Mouse (Mus musculus): Measurements from ENCODE around the gene Fam129b. TPM values are rescaled to one million over a fixed set of nuclear protein-coding genes. Genes with fewer than 3 reads are reported as not detected.

Fam129b gene
- total RNA-seq, 4 experiments from 2014 or later = 19.1 to 26.8 (median 22.6) TPM

DNA sequence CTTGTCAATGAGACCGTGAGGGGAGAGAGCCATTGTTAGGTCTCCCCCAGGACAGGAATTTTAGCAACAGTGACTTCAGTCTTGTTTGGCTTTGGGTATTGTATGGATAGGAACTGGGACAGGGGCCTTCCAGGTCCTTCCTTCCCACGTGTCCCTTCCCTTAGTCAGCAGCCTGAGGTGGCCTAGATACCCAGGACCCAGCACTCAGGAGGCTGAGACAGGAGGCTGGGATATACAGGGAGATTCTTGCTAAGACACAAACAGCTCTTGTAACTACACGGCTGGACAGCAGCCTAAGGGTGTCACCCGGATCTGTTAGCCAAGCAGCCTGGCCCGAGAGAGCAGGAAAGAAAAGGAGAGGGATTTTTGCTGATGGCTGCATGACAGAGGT, 16.3 kb upstream of the Fam129b start:
- no peak for DNase-seq (ENCODE audit: low spot score)

DNA sequence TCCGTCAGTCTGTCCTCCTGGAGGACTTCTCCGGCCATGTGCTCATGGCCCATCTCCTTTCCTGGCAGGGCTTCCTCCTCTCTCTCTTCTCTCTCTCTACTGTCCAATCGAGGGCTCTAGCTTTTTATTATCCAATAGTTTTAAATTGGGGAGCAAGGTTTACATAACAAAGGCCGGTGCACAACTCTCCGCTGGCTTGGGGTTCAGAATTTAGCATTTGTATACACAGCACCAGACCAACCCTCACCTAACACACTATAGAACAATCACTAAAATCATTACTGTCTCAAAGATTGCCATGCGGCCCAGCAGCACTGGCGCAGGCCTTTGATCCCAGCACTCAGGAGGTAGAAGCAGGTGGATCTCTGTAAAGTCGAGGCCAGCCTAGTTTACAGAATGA, 15.1 kb upstream of the Fam129b start:
- DNase-seq (ENCODE audit: low spot score) = no peak

DNA sequence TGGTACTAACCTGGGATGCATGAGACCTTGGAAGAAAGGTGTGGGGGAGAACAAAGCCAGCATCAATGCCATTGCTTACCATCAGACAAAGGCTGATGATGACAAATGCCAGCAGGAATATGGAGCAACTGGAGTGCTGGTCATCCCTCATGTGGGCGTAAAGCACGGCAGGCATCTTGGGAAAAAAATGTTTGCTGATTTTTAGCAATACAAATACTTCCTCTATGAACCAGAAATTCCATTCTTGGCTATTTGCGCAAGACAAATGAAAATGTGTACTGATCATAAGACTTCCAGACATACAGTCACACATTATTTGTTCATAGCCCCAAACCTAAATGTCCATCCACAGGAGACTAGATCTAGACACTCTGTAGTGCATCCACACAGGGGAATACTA, 12.6 kb upstream of the Fam129b start:
- no peak for DNase-seq (ENCODE audit: low spot score)

DNA sequence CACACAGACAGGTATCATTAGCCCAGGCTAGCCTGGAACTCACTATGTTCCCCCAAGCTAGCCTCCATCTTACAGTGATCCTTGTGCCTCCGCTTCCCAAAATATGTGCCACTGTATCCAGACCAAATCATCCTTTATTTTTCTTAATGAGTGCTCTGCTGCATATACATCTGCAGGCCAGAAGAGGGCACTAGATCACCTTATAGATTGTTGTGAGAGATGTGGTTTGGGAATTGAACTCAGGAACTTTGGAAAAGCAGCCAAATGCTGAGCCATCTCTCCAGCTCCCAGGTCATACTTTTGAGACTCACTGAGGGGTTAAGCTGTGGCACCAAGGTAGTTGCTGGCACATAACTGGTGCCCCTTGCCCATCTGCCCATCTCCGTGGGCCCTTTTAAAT, 11.2 kb upstream of the Fam129b start:
- peak; percentile 44 for DNase-seq (ENCODE audit: low spot score)

- no peak for DNase-seq (ENCODE audit: low spot score)
These were observed 8.6 kb upstream of the Fam129b start for GRCm38 (mm10) chr2:32867354-32867753.

DNA sequence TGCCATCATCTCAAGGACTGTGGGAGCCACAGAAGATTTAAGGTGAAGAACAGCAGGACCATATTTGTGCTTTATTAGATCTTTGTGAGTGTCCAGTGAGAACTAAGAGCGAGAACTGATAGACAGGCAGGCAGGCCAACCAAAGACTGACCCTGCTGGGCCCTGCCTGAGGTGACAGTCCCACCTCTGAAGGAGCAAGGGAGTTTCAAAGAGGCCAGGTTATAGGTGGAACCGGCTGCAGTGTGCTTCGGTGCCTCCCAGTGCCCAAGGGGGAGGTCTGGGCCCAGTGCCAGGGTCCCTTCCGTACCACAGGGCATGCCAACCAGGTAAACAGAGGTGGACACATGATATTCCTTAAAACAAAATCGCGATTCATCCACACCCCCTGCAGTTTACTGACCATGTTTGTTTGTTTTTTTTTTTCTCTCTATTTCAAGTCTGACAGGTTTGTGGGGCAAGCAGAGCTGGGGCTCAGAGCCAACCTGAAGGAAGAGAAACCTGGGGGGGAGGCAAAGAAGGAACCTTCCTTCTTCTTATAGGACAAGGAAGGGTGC, 6.1 kb upstream of the Fam129b start:
- DNase-seq (ENCODE audit: low spot score) = no peak

DNA sequence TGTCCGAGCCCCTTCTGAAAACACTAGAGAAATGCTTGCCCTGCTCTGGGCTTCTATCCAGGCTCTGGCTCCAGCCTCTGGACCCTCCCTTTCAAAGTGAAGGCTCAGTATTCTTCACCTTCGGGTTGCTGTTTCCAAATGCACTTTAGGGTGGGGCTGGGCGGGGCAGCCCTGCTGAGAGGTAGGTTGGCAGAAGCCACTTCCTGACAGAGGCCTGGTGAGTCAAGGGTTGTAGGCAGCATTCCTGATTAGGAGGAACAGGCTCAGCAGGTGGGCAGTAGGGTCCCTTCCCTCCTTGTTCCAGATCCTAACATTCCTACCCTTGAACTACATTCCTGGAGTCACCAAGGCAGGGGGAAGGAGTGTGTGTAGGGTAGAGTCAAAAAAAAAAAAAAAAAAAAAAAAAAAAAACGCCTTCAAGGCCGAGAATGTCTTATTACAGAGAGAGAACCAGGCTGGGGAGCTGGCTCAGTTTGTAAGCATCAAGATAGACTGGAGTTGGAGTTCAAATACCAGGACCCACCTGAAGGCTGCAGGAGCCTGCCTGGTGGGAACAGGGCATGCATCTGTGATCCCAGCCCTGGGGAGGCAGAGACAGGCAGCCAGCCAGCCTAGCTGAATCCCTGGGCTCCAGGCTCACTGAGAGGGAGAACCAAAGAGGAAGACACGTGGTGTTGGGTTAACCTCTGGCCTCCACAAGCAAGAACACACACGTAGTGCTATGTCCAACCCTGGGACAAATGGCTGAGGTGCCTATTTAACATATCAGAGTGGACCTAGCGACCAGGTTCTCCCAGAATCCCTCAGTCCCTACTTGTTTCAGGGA, 5.4 kb upstream of the Fam129b start:
- no peak for DNase-seq (ENCODE audit: low spot score)

DNA sequence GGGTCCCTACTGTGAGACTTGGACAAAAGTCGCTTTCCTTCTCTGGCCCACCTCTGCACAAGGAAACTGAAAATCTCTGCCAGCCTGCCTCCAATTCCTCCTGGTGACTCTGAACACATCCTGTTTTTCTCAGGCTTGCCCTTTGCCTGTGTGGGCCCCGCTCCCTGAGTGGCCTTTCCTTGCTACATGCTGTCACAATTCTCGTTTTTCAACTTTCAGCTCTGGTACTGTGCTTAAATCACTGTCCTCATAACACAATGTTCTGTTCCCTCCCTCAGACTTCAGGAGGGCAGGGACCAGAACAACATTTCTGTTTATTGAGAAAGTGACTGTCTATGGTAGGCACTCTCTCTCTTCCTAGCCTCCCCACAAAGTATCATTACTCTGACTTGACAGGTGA, 1.8 kb upstream of the Fam129b start:
- no peak for DNase-seq (ENCODE audit: low spot score)

GRCm38 (mm10) chr2:32874951-32875674, 801 bp upstream of the Fam129b start:
- DNase-seq (ENCODE audit: low spot score) = no peak

GRCm38 (mm10) chr2:32876490-32877302, 782 bp downstream of the Fam129b start:
- no peak for DNase-seq (ENCODE audit: low spot score)

DNA sequence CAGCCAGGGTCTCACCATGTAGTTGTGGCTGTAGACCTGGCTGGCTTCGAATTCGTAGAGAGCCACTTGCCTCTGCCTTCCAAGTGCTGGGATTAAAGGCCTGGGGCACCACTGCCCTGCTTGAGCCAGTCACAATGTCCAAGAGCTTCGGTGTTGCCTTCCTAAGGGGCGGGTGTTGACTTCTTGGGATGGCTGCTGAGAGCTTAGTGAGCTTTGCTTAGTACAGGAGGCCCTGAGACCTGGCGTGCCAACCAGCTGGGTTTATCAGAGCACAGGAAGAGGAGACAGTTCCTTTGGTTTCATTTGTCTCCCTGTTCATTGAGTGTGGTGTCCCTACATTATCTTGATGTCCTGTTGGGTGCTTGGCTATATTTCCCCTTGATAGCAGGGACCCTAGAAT, 1.4 kb downstream of the Fam129b start:
- no peak for DNase-seq (ENCODE audit: low spot score)

DNA sequence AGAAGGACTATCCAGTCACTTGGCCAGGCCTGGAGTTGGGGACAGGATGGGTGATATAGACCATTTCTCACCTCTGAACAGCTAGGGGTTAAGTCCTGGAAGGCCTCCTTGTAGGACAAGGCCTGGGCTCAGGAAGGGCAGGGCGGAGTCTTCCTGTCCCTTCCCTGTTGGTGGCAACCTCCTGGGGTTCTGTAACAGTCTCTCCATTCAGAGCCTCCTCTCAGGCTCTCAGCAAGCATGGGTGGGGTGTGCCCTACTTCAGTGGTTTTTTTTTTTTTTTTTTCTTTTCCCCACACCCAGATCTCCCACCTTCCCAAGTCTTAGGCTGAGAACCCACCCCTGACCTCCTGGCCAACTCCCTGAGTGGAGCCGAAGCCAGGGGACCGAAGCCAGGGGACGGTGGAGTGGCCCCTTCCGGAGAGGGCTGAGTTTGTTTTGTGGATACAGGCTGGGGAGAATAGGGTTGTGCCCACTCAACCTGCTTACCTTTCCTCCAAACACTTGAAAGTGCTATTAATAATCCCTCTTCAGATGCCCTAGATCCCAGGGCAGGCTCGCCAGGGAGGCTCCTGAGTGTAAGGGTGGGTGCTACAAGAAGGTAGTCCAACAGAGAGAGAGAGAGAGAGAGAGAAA, 2.0 kb downstream of the Fam129b start:
- no peak for DNase-seq (ENCODE audit: low spot score)

GRCm38 (mm10) chr2:32878396-32878795, 2.5 kb downstream of the Fam129b start:
- DNase-seq (ENCODE audit: low spot score) = no peak

DNA sequence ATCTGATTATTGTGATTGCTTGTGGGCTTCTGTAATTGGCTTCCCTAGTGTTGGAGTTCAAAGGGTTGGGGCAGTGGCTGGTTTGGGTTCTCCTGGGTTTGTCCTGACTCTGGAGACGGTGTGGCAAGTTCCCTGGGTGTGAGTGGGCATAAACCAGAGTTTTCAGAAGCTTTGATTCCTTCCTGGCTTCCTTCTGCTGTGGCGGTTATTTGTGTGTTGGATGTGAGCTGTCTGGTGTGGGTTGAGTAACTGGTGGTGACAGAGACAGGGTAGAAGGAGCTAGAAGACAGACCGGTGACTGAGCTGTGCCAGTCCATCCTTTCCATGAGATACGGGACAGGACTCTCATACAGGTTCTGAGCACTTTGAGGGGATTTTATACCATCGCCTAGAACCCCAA, 3.7 kb downstream of the Fam129b start:
- no peak for DNase-seq (ENCODE audit: low spot score)

GRCm38 (mm10) chr2:32881054-32881453, 5.1 kb downstream of the Fam129b start:
- no peak for DNase-seq (ENCODE audit: low spot score)

- DNase-seq (ENCODE audit: low spot score) = peak; percentile 85
These were observed 5.8 kb downstream of the Fam129b start for GRCm38 (mm10) chr2:32881723-32882122.

DNA sequence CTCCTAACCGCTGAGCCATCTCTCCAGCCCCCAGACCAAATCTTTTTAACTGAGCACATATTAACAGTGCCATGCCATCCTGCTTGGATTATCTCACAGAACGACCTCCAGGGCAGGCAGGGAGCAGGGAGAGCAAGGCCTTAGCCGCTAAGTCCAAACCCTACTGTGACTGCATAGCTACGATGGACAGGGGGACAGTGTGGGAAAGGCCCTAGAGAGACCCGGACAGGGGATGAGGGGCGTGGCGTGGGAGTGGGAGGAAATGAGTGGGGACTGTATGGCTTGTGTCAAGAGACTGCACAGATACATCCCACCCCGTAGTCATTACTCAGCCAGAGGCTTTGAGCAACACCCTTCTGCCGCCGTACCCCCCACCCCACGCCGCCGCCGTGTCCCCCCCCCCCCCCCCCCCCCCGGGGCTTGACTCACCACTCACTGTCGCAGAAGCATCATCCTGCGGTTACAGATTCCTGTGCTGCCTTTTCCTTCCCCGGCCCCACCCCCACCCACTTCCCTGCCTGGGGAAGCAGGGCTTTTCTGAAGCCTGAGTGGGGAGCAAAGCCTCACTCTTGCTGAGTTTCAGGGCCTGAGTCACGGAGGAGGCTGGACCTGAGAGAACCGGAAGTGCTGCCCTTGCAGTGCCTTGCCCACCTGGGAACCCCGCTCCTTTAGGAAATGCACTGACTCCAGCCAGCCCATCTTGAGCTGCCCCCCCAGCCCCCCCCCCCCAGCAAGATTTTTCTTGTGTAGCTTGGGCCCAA, 6.5 kb downstream of the Fam129b start:
- DNase-seq (ENCODE audit: low spot score) = no peak

- DNase-seq (ENCODE audit: low spot score) = no peak
These were observed 8.8 kb downstream of the Fam129b start for GRCm38 (mm10) chr2:32884745-32885144.

DNA sequence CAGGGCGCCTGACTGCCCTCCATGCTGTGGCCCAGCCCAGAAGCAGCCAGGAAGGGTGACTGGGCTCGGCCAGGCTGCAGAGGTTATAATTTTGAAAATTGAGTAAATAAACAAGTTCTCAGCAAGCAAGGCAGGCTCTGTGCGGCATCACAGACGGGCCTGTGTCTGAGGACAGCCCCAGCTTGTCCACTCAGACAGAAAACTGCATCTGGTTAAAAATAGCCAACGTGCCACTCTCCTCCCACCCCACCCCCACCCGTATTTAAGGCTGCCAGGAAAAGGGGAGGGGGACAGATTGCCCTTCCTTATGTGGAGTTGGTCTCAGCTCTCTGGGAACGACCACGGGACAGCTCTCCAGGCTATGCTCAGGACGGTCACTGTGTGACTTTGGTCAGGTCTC, 12.1 kb downstream of the Fam129b start:
- no peak for DNase-seq (ENCODE audit: low spot score)

DNA sequence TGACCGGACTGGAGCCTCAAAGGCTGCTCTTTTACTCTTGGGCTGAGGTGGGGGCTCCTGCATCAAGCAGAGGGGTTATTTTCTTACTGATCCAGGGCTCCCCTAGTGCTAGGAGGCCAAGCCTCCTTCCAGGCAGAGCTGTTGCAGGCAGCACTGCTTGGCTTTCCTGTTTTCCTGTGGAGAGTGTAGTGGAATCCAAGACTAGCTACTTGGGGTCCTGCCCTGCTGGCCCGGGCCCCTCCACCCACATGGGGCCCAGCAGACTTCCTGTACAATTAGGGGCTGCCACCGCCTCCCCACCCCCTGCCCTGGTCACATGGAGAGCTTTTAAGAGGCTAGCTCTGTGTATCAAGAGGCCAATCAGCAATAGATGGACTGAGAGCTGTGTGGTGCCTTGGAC, 12.6 kb downstream of the Fam129b start:
- no peak for DNase-seq (ENCODE audit: low spot score)

- DNase-seq (ENCODE audit: low spot score) = no peak
These were observed 14.4 kb downstream of the Fam129b start for GRCm38 (mm10) chr2:32890280-32890679.

Data from heart, adult 8-10 months (tissue).